In genomic region chr10:93575960-93576359, GRCm38 (mm10) we compare ENCODE assay signal across 31 mouse cellular contexts. TPM values are rescaled to one million over a fixed set of nuclear protein-coding genes. Genes with fewer than 3 reads are reported as not detected.
"Had no signal": no experiment of that assay in that cellular context is flagged by ENCODE, and none has a peak within 500 bp of the region (broad histone marks: within the 10 kb centered on the region; RNA-seq: fewer than 3 reads in every experiment).

No protein-coding gene starts in this region.

- H3K4me2 ChIP-seq: heart, embryonic 12.5 days; hindbrain, embryonic 13.5 days; hindbrain, embryonic 15.5 days; intestine, embryonic 15.5 days; limb, embryonic 12.5 days; liver, embryonic 11.5 days had no signal

- H3K36me3 ChIP-seq: heart, embryonic 10.5 days; hindbrain, embryonic 15.5 days; intestine, embryonic 15.5 days had no signal

- DNase-seq: gastrocnemius, adult 2 months; gastrocnemius, postnatal 10 days; gastrocnemius, postnatal 25 days; heart, adult 18-20 months; heart, postnatal 10 days; kidney, adult 18-20 months; kidney, adult 8-10 months; kidney, postnatal 10 days; kidney, postnatal 36 days; liver had no signal

- H3K9me3 ChIP-seq: heart, embryonic 10.5 days; heart, embryonic 12.5 days; hindbrain, embryonic 13.5 days; hindbrain, embryonic 15.5 days; intestine, embryonic 15.5 days; limb, embryonic 10.5 days; limb, embryonic 12.5 days had no signal

- H3K27ac ChIP-seq: gastrocnemius, adult 2 months; heart, embryonic 10.5 days; hindbrain, embryonic 13.5 days; hindbrain, embryonic 15.5 days; intestine, embryonic 15.5 days; left cerebral cortex, adult 2 months; limb, embryonic 10.5 days; limb, embryonic 12.5 days had no signal

- H3K4me1 ChIP-seq: heart, embryonic 10.5 days; heart, embryonic 12.5 days; hindbrain, embryonic 13.5 days; hindbrain, embryonic 15.5 days; intestine, embryonic 15.5 days; limb, embryonic 10.5 days; limb, embryonic 12.5 days had no signal

- ATAC-seq: inflammation-experienced regulatory T-cells, adult 6 months; intestine, embryonic 15.5 days; intestine, postnatal 0 days had no signal

- H3K9ac ChIP-seq: heart, embryonic 12.5 days; hindbrain, embryonic 13.5 days; hindbrain, embryonic 15.5 days; intestine, embryonic 15.5 days; limb, embryonic 12.5 days had no signal

- H3K27me3 ChIP-seq: heart, embryonic 12.5 days; hindbrain, embryonic 13.5 days; hindbrain, embryonic 15.5 days; intestine, embryonic 15.5 days; limb, embryonic 12.5 days had no signal

- H3K4me3 ChIP-seq: gastrocnemius, adult 2 months; heart, embryonic 10.5 days; heart, embryonic 12.5 days; hindbrain, embryonic 13.5 days; hindbrain, embryonic 15.5 days; intestine, embryonic 15.5 days; left cerebral cortex, adult 2 months; limb, embryonic 10.5 days; limb, embryonic 12.5 days had no signal

RNA-seq across cellular contexts. Expression of gene Ccdc38, which starts 35.5 kb away (rescaled TPM):
- total RNA-seq: gastrocnemius, adult 2 months; gastrocnemius, postnatal 25 days; gastrocnemius, postnatal 4 days; heart, adult 18-20 months; heart, adult 8-10 months; heart, postnatal 10 days; heart, postnatal 25 days; hematopoietic stem cell, adult 5-6 weeks; layer of hippocampus, adult 18-20 months; layer of hippocampus, postnatal 10 days; layer of hippocampus, postnatal 25 days; left cerebral cortex, adult 2 months; left cerebral cortex, postnatal 36 days had no signal
- polyA plus RNA-seq: large intestine, adult 2 months had no signal

RNA-seq across cellular contexts. Expression of gene Amdhd1, which starts 36.1 kb away (rescaled TPM):
- total RNA-seq: gastrocnemius, adult 2 months; gastrocnemius, postnatal 25 days; heart, adult 18-20 months; heart, adult 8-10 months; heart, postnatal 25 days; hematopoietic stem cell, adult 5-6 weeks had no signal
- polyA plus RNA-seq: hindbrain, embryonic 11.5 days; intestine, postnatal 0 days had no signal
